Mouse (Mus musculus) lung, adult 10 weeks (tissue): ENCODE measurements around the gene Myo1d. TPM values are rescaled to one million over a fixed set of nuclear protein-coding genes. Genes with fewer than 3 reads are reported as not detected.

Experiments
- polyA plus RNA-seq: library from polyadenylated mRNA; stranded (reverse); fragments of 350-450 nt; fragmentation: Illumina TruSeq; extraction: RNeasy Lipid Tissue Mini Kit (QIAGEN cat#74804); gene quantifications from one replicate; pipeline ENCODE4 v1.2.3, GENCODE M21; 2014; ENCODE audit warnings: low read depth, low replicate concordance; ENCODE audit not compliant: insufficient read depth

Myo1d gene
- polyA plus RNA-seq = 25.5 TPM

GRCm38 (mm10) chr11:80779527-80780344 lies at the start of gene Myo1d:
Gene Myo1d (minus strand): TSS chr11:80780025.

GRCm38 (mm10) chr11:80809993-80810821 lies 30.4 kb upstream of the Myo1d start, which contains the start of gene Tmem98:
Gene Tmem98 (plus strand): TSS chr11:80810175.

GRCm38 (mm10) chr11:80476222-80477189 lies 303.3 kb downstream of the Myo1d start, which contains the start of gene Cdk5r1:
Gene Cdk5r1 (plus strand): TSS chr11:80477023.

Other genes with a start within 250 kb of the Myo1d start
- 33.4 TPM for gene Tmem98, start 30.1 kb upstream of the Myo1d start, polyA plus RNA-seq
- gene Spaca3, start 78.3 kb upstream of the Myo1d start, polyA plus RNA-seq = not detected